Mouse (Mus musculus): ENCODE results near the gene Gm20736.
"Not testable (repeated sequence)": the region's sequence is repeated elsewhere in the genome, so short reads cannot be mapped to it uniquely, and the experiment has no call there.

Gene Gm20736

GRCm38 (mm10) chrY:65377390-65377789 lies at the start of gene Gm20736:
TSS of gene Gm20736 (plus strand) at chrY:65377690.
- DNase-seq (ENCODE audit: low spot score): not testable (repeated sequence)

Data from ovary, postnatal 10 days (tissue).